Mouse (Mus musculus) heart, embryonic 16.5 days (tissue): ENCODE data around the gene Lpcat3. TPM values are rescaled to one million over a fixed set of nuclear protein-coding genes. Genes with fewer than 3 reads are reported as not detected.
A peak's percentile ranks its signal among the peaks of the same experiment; 100 is the strongest.

Experiments used
- ATAC-seq: fragments of 200-750 bp; cut with Nextera tagmentation; replicated peaks from 2 replicates; pipeline ENCODE4 v1.8.0; 2017; ENCODE audit warnings: moderate number of reproducible peaks; ENCODE audit not compliant: insufficient read depth, low FRiP score; ENCODE audit errors: extremely low read depth
- H3K27ac ChIP-seq: fragments of 300-500 bp; sonication (generic); 2 replicates; pipeline ENCODE4 v1.5.1; 2014; ENCODE audit warnings: mild to moderate bottlenecking, low read length, control low read depth, moderate library complexity
- H3K27me3 ChIP-seq: fragments of 300-500 bp; sonication (generic); 2 replicates; pipeline ENCODE4 v1.6.1; 2014; ENCODE audit warnings: low read length, mixed read lengths; ENCODE audit not compliant: control insufficient read depth, insufficient read depth
- H3K36me3 ChIP-seq: fragments of 300-500 bp; sonication (generic); 2 replicates; pipeline ENCODE4 v1.6.1; 2014; ENCODE audit not compliant: control insufficient read depth, insufficient read depth
- H3K4me1 ChIP-seq: fragments of 300-500 bp; sonication (generic); 2 replicates; pipeline ENCODE4 v1.6.1; 2014; ENCODE audit warnings: low read length, mixed read lengths; ENCODE audit not compliant: control insufficient read depth, insufficient read depth
- H3K4me2 ChIP-seq: fragments of 300-500 bp; sonication (generic); 2 replicates; pipeline ENCODE4 v1.6.1; 2014; ENCODE audit warnings: low read depth, mild to moderate bottlenecking, control low read depth, low read length
- H3K4me3 ChIP-seq: fragments of 300-500 bp; sonication (generic); 2 replicates; pipeline ENCODE4 v1.5.1; 2014; ENCODE audit warnings: mild to moderate bottlenecking, control low read depth, low read length
- H3K9ac ChIP-seq: fragments of 300-500 bp; sonication (generic); 2 replicates; pipeline ENCODE4 v1.6.1; 2014; ENCODE audit warnings: low read length, control low read depth
- H3K9me3 ChIP-seq: fragments of 300-500 bp; sonication (generic); replicated peaks from 2 replicates; pipeline ENCODE4 v1.6.1; 2016; ENCODE audit warnings: low read length; ENCODE audit not compliant: control insufficient read depth
- WGBS: fragments of 180-500 bp; shearing (Covaris S2); extraction: QIAGEN DNeasy Blood & Tissue Kit; methylation state at CpG from one replicate; pipeline ENCODE4 v1.1.7; 2014; 5-methylcytosine and 5-hydroxymethylcytosine counted together
- polyA plus RNA-seq: library from polyadenylated mRNA; unstranded; fragments of >200 nt; fragmentation: Nextera tagmentation; extraction: Ambion mirVana; gene quantifications from 2 replicates; pipeline ENCODE4 v1.2.1, GENCODE M21; 2015

The Lpcat3 gene
- polyA plus RNA-seq, 1 experiment from 2014 or later: 54.2 TPM

DNA sequence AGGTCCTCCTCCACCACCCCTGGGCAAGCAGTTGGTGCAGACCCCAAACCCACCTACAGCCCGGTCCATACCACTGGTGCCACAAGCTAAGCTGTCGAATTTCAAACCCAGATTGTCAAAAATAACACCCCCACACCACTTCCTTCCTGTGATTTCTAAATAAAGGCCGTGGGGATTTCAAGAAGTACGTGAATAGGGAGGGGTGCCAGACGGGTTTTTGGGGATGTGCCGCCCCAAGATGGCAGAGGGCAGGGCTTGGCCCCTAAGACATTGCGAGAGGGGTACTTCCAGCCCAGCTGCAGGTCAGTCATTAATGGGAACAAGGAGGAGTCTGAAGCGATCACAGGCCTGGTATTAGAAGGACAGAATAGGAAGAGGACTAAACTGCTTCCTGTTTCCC is 60.7 kb downstream of the Lpcat3 start:
- Histone ChIP-seq H3K36me3 (no peaks in the 10 kb centered on the region), H3K4me3 (no peak overlapping the region), H3K9ac (no peak overlapping the region), H3K27ac (no peak overlapping the region), H3K4me1 (peaks cover 2% of the 10 kb centered on the region; the same call in 1 of the 2 replicates), H3K27me3 (no peaks in the 10 kb centered on the region), H3K9me3 (no peaks in the 10 kb centered on the region), H3K4me2 (no peak overlapping the region)
- no peak for ATAC-seq
- 67% methylated on average over 8 of the region's 8 CpGs for WGBS

GRCm38 (mm10) chr6:124724472-124724871 is 61.6 kb downstream of the Lpcat3 start:
- Histone ChIP-seq H3K4me2 (no peak overlapping the region), H3K36me3 (no peaks in the 10 kb centered on the region), H3K27me3 (no peaks in the 10 kb centered on the region), H3K9ac (no peak overlapping the region), H3K4me1 (peaks cover 2% of the 10 kb centered on the region; the same call in 1 of the 2 replicates), H3K9me3 (no peaks in the 10 kb centered on the region), H3K4me3 (no peak overlapping the region), H3K27ac (no peak overlapping the region)
- WGBS: 88% methylated on average over 10 of the region's 10 CpGs
- no peak for ATAC-seq

GRCm38 (mm10) chr6:124728621-124729020 is 65.8 kb downstream of the Lpcat3 start:
- Histone ChIP-seq H3K4me3 (no peak overlapping the region), H3K4me1 (no peaks in the 10 kb centered on the region), H3K36me3 (no peaks in the 10 kb centered on the region), H3K9ac (no peak overlapping the region), H3K9me3 (no peaks in the 10 kb centered on the region), H3K27me3 (no peaks in the 10 kb centered on the region), H3K4me2 (no peak overlapping the region), H3K27ac (no peak overlapping the region)
- ATAC-seq: no peak
- WGBS: 84% methylated on average over 10 of the region's 10 CpGs

DNA sequence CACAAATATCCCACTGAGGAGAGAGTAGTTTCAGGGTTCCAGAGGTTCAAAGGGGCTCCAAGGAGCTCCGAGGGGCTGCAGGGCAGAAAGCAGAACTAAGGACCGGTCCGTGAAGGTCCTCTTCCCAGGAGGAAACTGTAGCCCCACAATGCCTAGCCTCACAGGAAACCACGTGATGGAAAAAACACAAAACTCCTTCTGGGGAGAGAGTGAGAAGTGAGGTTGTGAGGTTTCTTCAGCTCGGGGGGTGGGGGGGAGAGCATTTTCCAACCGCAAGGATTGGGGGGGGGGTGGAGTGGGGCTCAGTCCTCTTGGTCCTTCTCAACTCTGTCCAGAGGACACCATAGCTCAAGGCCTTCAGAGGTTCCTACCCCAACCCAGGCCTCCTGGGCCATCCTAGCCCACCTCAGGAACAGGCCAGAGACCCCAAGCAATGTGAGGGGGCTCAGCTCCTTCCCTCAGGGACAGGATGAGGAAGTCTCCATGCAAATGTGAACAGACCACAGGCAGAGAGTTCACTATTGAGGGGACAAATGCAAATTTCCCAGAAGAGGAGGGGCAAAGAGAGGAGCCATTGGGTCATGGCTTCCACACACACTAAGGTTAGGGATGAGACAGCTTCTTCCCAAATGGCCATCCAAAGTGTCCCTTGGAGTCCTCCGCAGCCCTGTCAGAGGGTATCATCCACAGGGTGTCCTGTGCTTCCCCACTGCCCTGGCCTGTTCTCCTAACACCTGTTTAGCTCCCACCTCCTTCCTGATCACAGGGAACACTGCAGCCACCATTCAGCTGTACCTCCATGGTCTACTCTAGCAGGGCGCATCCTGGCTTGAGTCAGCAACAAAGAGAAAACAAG is 67.3 kb downstream of the Lpcat3 start:
- H3K4me1 ChIP-seq: no peaks in the 10 kb centered on the region
- no peak overlapping the region for H3K9ac ChIP-seq
- H3K9me3 ChIP-seq: no peaks in the 10 kb centered on the region
- H3K4me3 ChIP-seq: no peak overlapping the region
- no peaks in the 10 kb centered on the region for H3K36me3 ChIP-seq
- H3K27me3 ChIP-seq: no peaks in the 10 kb centered on the region
- ATAC-seq: 0 out of 2 replicates have a peak, but pooled peaks have one; percentile 7
- WGBS: 62% methylated on average over 8 of the region's 8 CpGs
- H3K4me2 ChIP-seq: 0 out of 2 replicates have a peak overlapping the region, but pooled peaks have one; percentile 21
- peak overlapping the region; percentile 51 for H3K27ac ChIP-seq

GRCm38 (mm10) chr6:124731038-124731437 is 68.2 kb downstream of the Lpcat3 start:
- Histone ChIP-seq H3K36me3 (no peaks in the 10 kb centered on the region), H3K9me3 (no peaks in the 10 kb centered on the region), H3K4me2 (no peak overlapping the region), H3K4me1 (no peaks in the 10 kb centered on the region), H3K4me3 (no peak overlapping the region), H3K27me3 (no peaks in the 10 kb centered on the region), H3K9ac (no peak overlapping the region; the same call in 1 of the 2 replicates), H3K27ac (no peak overlapping the region)
- no peak for ATAC-seq
- WGBS: 75% methylated on average over 7 of the region's 7 CpGs

GRCm38 (mm10) chr6:124732476-124733370 is 69.9 kb downstream of the Lpcat3 start:
- Histone ChIP-seq H3K27me3 (no peaks in the 10 kb centered on the region), H3K36me3 (no peaks in the 10 kb centered on the region), H3K9me3 (no peaks in the 10 kb centered on the region), H3K9ac (peak overlapping the region; percentile 51; the same call in 1 of the 2 replicates), H3K27ac (0 out of 2 replicates have a peak overlapping the region, but pooled peaks have one; percentile 2), H3K4me3 (peak overlapping the region; percentile 33), H3K4me1 (no peaks in the 10 kb centered on the region), H3K4me2 (peak overlapping the region; percentile 30)
- peak; percentile 56; the same call in 1 of the 2 replicates for ATAC-seq
- WGBS: 55% methylated on average over 19 of the region's 19 CpGs

DNA sequence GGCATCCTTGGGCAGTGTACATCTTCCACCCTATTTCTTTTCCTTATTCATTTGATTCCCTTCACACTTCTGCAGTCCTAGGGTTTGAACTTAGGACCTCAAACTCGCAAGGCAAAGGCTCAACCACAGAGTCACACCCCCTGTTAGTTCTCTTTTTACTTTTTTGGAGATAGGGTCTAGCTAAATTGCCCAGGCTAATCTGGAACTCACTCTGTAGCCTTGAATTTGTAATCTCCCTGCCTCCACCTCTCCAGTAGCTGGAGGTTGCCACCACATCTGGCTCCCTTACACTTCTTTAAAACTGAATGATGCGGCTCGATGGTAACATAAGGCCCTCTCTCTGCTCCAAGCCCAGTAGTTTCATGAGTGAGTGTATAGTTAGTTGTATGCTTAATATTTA is 71.6 kb downstream of the Lpcat3 start:
- no peak overlapping the region for H3K4me2 ChIP-seq
- no peak overlapping the region for H3K27ac ChIP-seq
- no peak for ATAC-seq
- H3K4me1 ChIP-seq: peaks cover 11% of the 10 kb centered on the region
- H3K9me3 ChIP-seq: no peaks in the 10 kb centered on the region
- 0 out of 2 replicates have a peak, but pooled peaks cover 2% of the 10 kb centered on the region for H3K36me3 ChIP-seq
- WGBS: 90% methylated on average over 3 of the region's 3 CpGs
- no peaks in the 10 kb centered on the region for H3K27me3 ChIP-seq
- no peak overlapping the region for H3K9ac ChIP-seq
- no peak overlapping the region for H3K4me3 ChIP-seq

DNA sequence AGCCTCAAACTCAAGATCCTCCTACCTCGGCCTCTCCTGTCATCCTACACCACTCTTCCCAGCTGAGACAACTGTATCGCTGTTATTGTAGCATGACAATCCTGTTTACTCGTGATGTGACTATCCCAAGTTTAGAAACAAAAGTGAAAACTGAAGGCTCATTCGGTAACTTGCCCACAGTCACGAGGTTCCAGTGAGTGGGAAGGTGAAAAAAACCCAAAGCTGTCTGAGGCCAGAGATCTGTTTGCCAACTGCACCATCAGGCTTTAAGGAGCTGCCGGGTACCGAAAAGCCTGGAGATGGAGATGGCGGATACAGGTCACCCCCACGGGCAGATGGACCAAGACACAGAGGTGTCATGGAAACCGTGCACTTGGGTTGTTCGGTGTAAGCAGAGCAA is 74.2 kb downstream of the Lpcat3 start:
- no peak overlapping the region for H3K4me2 ChIP-seq

More for the DNA sequence above, 74.2 kb downstream of the Lpcat3 start:
- Histone ChIP-seq H3K9ac (no peak overlapping the region), H3K4me3 (no peak overlapping the region), H3K4me1 (peaks cover 22% of the 10 kb centered on the region), H3K9me3 (no peaks in the 10 kb centered on the region), H3K27ac (no peak overlapping the region), H3K36me3 (0 out of 2 replicates have a peak, but pooled peaks cover 2% of the 10 kb centered on the region), H3K27me3 (no peaks in the 10 kb centered on the region)
- ATAC-seq: no peak
- WGBS: 86% methylated on average over 11 of the region's 11 CpGs
